Mouse (Mus musculus): ENCODE measurements around the gene Teddm1a.
"Not testable (repeated sequence)": the region's sequence is repeated elsewhere in the genome, so short reads cannot be mapped to it uniquely, and the experiment has no call there.

Teddm1a gene

DNA sequence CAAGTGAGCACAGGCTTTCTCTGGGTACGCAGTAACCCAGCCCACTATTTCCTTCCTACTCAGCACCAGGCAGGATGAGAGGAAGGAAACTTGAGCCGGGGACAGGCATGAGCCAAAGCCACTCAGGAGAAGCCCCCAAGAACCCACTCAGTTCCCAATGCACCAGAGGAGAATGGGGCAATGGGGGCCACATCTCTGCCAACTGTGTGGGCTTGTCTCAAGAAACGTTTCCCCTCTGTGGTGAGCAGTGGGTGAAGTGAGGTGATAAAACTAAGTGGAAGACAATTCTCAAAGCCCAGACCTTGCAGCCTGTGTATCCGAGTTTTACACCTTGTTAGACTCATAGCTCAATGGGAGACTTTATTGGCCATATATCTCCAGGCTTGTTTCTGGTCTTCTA lies at the start of gene Teddm1a:
Gene Teddm1a, plus strand, starts transcription at position 301 of the 400 bp plus-strand sequence.
- no peak for DNase-seq

DNA sequence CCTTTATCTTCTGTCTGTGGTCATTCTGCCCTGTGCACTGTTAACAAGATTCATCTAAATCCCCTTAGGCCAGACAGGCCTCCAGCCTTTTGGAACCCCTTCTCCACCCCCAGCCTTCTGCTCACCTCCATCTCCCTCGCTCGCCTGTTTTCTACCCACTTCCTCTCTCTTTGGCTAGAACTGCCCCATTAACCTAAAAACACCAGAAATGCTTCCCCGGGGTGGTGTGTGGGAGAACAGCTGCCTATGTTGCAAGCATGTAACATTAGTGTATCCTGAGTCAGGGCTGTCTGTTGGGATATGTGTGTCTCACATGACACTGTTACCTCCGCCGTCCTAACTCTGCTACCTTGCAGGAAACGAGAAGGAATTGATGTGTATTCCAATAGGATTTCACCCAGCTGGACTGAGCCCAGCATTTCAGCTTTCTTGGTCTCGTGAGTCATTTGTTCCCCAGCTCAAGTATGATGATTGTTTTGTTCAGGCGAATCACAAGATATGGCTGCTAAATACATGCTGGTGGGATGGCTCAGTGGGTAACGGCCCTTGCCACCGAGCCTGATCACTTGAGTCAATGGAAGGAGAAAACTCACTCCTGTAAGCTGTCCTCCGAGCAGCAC lies 49.3 kb upstream of the Teddm1a start:
- no peak for DNase-seq

DNA sequence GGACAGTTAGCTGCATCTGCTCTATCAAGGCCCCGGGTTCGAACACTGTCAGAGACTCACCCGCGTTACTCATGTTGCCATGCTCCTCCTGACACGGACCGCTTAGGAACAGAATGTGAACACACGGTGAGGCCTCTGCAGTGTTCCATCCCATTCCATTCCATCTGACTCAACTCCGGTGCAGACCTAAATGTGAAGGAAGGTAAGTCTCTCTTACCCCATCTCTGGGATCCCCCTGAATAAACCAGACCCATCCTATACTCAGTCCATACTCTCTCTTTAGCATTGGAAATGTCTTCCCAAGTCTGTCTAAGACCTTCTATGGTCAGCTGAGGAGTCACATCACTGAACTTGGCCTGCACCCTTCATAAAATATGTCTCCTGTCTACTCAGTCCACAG lies 47.5 kb upstream of the Teddm1a start, which contains the start of gene Rgsl1:
Gene Rgsl1, minus strand, starts transcription at position 101 of the 400 bp plus-strand sequence.
- no peak for DNase-seq

DNA sequence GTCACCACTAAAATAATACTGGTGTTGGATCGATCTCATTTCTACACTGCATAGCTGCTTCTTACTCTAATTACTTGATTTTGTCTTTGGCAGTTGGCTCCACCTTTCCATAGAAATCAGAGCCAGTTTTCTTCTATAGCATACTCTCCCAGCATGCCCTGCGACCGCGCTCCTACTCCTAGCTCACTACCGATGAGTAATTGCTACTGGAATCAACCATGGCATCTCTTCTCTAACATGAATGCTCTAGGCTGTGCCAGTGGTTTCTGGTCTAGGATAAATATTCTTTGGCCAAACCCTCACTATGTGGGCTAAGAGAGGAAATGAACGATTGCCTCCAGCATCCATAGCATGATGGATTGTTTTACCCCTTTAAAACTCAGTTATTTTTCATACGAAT lies 45.1 kb upstream of the Teddm1a start:
- no peak for DNase-seq

DNA sequence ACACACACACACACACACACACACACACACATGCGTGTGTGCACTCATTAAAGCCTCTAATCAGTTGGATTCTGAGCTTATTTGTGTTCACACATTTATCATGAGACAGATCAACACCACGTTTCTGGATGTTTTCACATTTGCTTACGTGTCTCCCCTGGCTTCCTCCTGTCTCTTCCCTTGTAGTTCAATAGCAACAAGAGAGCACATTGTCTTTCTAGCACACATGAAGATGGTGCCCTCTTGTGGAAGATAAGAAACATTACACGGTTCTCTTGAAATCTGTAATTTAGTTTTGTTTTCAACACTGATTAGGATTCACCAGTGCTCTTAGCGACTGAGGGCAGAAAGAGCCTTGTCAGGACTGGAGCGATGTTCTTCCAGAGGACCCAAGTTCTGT lies 44.7 kb upstream of the Teddm1a start:
- peak; percentile 6 for DNase-seq

DNA sequence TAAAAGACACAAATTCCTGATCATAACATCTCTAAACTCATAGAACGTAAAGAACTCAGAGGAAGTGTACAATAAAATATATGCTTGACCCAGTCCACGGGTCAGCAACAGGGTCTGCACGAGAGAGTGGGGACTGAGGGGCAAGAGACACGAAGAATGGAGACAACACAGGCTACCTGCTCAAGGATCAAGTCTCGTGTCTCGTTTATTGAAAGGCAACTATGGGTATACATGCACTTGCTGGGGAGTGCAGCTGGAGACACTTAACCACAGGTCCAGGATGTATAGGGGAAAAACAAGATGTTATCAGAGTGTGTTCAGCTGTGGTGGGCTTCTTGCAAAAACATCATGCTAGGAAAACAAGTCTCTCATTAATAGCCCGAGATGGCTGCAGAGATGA lies 38.8 kb upstream of the Teddm1a start:
- not testable (repeated sequence) for DNase-seq

DNA sequence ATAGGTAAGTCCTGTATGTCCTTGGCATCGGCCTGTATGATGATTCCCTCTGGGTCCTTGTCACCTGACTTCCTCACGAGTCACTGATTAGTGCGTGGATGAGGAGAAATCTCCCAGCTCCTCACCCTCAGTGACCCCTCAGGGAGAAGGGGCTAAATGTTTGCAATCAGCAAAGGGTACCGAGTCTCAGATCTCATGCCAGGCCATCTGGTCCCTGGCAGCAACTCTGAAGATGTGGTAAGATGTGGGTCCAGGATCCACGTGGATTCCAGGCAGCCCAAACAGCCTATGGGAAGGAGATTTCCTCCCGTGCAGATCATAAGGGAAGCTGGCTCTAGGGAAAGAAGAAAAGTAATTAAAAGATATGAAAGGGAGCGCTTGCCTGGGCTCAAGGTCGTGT lies 35.6 kb upstream of the Teddm1a start:
- no peak for DNase-seq

DNA sequence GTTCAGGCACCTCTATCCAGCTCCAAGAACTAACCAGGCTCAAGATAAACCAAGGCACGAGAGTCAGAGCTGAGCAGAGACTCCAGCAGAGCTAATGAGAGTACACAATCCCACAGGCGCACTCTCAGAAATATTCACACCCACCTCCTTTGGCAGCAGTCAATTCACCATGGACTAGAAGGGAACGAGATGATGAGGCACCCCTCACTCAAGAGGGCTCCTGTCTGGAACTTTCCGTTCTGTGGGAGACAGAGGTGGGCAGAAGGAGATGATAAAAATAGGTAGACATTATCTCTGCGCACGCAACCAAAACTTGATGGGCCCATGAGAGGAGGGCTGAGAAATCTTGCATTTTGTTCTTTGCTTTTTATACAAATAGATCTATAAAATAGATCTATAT lies 17.5 kb upstream of the Teddm1a start, which contains the start of gene Teddm1b:
Gene Teddm1b, plus strand, starts transcription at position 301 of the 400 bp plus-strand sequence.
- DNase-seq = no peak

DNA sequence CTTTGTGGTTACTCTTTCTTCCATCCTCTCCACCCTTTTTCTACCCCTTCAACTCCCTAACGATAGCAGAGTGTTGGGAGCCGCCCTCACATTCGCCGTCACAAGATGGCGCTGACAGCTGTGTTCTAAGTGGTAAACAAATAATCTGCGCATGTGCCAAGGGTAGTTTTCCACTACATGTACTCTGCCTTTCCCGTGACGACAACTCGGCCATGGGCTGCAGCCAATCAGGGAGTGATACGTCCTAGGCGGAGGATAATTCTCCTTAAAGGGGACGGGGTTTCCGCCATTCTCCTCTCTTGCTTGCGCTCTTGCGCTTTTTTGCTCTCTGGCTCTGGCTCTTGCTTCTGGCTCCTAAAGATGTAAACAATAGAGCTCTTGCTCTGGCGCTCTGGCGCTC lies 11.2 kb upstream of the Teddm1a start:
- DNase-seq = not testable (repeated sequence)

DNA sequence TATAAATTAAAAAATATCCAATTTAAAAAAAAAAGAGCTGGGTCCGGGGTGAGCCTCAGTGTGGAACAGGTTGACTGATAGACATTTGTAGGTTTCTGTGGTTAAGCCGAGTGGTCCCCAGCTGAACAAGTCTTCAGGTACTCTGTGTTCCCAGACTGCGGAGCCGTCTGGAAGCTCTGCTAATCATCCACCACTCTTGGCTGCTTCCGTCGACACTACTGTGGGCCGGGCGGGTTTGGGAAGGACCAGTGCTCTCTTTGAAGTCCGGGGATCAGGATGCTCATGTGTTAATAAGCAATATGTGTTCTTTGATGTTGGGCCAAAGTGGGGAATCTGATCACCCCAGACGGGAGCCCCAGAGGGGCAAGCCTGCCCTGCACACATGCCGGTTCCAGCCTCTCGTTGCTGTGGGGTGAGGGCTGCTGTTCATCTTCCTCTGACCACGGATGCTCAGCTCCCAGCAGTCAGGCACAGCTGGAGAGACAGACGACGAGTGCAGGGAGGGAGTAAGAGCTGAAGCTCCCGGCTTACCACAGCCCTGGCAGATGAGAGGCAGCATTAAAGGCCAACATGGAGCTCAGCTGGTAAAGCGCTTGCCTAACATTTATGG lies 5.4 kb upstream of the Teddm1a start:
- no peak for DNase-seq

DNA sequence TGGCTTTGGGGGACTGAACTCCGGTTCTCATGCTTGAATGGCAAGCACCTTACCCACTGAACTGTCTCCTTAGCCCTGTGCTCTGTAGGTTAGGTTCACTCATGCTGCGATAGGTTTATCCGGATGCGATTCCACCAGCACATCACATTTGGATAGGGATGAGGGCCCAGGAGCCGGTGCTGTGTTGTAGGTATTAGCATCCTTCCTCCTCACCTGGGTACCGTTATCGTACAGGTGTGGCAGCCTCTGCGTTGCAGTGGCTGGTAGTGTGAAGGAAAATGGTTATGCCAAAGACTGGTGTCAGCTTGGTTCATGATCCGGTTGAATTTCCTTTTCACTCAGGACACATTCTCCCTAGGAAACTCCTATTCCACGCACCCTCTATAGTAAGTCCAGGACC lies 1.4 kb upstream of the Teddm1a start:
- no peak for DNase-seq

DNA sequence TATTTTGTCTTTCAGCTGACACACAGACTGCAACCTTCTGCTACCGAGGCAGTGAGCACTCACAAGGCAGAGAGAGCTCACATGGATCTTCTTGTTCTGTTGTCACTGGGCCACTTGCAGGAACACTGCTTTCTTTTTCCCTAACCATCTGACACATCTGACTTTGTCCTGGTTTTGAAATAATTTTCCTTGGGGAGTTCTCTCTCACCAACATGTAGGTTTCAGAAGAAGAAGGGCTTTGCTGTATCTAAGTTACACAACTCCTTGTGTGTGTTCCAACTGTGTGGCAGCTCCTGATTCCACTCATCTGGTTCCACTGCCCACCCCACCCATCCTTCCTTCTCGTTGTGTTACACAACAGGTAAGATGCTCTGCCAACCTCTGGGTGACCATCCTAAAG lies 2.2 kb downstream of the Teddm1a start:
- DNase-seq = no peak

DNA sequence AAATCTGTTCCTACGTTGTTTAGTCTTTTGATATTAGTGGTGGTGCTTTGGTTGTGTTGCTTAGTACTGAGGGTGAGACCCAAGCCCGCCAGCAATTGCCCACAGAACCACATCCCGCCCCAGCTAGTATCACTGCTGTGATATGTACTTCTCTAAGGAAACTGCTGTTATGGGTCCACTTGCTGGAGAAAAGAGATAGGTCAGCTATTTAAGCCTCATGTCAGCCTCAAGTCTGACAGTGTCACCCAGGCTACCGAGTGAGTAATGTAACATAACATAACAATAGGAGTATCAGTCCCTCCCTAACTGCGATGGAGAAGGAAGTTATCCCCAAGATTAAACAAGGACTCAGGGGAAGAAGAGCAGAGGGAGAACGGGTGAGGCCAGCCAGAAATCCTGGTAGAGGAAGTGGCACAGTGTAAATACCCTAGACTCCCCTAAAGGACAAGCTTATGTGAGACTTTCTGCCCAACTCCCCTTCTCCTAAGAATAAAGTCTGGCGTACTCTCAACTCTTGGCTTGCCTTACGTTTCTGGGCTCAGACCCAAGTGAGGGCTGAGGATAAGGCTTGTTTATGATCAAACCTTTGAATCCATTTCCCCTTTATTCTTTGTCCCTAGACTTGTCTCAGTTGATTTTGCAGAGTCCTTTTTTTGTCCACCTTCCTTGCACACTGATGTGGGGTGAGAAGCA lies 2.8 kb downstream of the Teddm1a start:
- no peak for DNase-seq

DNA sequence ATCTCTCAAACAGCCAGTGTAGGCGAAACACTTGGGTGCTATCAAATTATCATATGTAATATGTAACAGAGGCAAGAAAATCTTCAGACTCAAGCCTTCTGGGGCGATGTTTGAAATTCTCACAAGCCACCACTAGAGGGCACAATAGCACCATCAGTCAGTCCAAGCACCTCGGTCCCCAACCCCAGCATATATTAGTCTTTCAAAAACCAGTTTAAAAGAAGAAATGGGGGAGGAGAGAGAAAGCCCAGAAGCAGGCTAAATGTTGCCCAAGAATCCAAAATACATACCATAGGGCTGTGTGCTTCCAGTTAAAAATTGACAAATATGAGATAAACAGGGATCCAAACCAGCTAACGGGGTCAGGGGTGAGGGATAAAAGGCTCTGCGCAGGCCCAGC lies 3.4 kb downstream of the Teddm1a start:
- peak; percentile 80 for DNase-seq

DNA sequence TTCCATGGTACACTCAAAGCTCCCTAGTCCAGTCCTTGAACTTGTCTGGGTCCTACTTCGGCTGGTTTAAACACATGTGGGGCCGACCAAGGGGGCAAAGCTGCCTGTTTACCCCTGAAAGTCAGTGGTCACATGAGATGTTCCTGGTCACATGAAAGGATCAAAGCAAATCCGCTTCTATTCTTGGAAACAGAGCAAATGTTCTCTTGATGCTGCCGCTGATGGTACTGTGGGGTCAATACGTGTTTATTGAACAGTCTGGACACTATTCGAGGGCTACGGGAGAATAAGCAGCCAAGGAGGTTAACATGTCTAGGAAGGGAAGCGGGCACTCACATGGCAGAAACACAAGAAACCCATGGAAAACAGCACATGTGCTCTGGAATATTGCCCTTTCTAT lies 5.7 kb downstream of the Teddm1a start:
- no peak for DNase-seq

DNA sequence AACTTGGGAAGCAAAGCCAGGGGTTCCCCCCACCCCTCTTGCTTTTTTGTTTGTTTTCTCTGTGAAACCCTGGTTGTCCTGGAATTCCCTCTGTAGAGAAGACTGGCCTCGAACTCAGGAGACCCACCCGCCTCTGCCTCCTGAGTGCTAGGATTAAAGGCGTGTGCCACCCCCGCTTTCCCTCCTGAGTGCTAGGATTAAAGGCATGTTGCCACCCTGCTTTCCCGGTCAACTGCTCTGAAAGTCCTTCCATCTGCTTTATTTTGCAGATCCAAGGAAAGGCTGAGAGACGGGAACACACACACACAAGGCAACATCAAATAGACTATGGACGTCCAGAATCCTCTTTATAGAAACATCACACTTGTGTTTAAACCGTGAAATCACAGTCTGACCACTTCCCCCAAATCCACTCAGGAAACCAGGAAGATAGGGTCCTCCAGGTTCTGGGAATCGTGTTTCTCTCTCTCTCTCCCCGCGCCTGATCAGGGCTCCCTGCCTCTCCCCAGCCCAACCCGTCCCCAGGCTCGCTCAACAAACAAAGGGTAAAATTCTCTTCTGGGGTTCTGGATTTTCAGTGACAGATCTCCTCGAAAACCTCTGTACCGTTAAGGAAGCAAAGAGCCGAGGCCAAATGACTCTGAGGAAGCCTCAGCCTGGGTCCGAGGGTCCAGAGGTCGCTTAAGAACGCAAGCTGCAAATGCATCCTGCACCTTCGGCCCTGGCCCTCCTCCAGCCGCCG lies 7.6 kb downstream of the Teddm1a start:
- peak; percentile 33 for DNase-seq

DNA sequence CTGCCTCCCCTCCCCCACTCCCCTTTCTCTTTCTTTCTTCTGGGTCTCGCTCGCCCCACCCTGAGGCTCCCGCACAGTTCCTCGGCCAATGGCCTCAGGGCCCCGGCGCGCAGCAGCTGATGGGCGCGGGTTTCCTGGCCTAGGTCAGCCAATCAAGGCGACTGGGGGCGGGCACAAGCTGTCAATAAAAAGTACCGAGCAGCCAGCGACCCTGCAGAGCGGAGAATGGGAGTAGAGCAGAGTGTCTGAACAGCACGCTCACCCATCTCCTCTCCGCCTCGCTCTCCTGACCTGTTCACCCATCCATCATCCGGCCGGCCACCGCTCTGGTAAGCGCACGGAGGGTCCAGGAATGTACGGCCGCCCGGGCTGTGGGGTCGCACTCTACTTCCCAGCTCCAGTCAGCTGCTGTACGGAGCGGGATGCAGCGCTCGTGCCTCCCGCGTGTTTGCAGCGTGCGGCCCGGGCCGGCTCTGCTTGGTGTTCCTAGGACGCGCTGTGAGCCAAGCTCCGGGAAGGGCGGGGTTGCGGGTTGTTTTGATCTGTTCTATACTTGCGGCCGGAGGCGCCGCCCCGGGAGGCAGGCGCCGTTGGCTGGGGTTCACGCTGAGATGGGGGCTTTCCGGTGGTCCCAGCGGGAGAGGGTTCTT lies 8.3 kb downstream of the Teddm1a start, which contains the start of the genes Glul and Teddm2:
Gene Glul, plus strand, starts transcription at position 214 of the 650 bp plus-strand sequence.
Gene Teddm2, minus strand, starts transcription at position 498 of the 650 bp plus-strand sequence.
- DNase-seq = peak; percentile 96

DNA sequence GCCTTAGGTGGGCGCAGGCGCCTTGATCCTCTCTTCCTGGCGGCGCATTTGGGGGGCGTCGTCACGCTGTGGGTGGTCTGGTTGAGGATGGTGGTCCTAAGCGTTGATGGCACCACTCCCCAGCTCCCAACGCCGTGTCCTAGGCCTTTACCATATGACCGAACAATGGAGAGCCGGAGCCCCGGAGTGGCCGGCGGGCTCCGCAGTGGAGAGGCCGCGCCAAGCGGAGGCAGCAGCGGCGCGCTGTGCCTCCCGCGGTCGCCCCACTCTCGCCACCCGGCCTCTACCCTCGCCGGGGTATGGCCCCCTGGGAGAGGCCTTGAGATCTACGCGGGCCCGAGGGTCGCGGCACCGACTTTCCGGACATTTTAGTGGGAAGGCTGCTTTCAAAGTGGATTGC lies 8.8 kb downstream of the Teddm1a start:
- peak; percentile 58 for DNase-seq

DNA sequence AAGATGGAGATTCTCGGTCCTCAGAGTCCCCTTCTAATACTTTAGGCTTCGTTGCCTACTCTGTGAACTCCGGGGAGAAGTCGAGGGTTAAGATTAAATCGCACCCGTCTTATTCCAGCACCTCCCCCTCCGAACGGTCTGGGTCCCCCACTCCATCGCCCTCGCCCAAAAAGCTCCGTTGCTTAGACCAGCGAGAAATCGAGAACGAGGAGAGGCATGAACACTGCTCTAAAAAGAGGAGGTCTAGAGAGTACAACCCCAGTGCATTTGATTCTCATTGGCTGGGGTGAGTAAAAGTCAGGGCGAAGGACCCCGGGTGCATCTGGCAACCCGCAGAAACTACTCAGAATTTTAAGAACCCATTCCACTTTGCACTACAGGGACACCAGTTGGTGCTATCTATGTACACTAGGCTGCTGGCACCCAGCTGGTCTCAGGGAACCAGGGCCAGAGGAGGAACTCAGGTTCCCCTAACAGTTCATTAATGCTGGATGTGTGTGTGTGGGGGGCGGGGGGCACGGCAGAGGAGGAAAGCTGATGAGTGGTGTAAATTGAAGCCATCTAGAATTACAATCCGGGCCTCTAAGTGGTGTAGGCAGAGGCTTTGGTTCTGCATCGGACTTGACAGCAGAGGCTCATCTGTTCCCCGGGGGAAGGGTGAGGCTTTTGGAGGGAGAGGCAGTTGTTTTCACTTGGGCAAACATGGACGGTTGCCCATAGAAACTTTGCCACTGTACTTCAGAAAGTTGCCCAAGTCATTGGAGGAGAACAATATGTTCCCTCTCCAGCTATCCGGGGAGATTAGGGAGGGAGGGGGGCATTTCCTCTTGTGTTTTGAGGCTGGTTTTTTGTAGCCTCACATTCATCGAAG lies 9.6 kb downstream of the Teddm1a start:
- DNase-seq = peak; percentile 21

DNA sequence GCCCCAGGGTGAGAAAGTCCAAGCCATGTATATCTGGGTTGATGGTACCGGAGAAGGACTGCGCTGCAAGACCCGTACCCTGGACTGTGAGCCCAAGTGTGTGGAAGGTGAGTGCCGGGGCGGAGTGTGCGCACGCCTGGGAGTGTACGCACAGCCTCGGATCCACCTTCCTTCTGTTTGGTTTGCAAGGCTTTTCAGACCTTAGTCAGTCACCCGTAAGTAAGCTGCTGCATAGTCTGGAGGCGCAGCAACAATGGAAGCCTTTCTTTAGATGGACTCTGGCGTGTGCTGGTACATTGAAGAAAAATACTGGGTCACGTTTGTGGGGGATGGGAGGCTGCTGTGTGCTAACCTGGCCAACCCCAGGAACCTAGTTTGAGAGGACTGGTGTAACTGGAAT lies 11.5 kb downstream of the Teddm1a start:
- DNase-seq = no peak

DNA sequence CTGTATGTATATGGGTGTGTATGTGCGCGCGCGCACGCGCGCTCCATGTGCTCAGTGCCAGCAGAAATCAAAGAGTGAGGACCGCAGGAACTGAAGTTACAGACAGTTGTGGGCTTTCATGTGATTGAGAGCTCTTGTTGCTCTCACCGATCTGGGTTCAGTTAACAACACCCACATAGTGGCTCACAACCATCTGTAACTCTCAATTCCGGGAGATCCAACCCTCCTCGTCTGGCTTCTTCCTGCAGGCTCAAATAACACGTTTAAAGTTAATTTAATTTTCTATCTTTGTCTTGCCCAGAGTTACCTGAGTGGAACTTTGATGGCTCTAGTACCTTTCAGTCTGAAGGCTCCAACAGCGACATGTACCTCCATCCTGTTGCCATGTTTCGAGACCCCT lies 12.7 kb downstream of the Teddm1a start:
- DNase-seq = no peak

DNA sequence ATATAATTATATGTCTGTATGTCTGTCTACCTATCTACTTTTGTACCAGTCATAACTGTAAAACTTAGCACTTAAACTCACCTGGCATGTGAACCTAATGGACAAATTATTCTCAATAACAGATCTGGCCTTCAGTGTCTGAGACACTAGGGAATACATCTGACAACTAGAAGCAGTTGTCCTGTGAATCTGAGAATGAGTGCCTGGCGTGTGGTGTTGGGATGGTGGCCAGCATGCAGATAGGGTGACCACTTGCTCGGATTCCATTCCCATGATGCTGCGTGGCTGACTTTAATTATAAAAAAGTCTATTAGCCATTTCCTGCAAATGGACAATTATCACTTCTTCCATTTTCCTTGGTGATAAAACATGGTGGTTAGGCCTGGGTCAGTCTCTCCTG lies 14.3 kb downstream of the Teddm1a start:
- DNase-seq = no peak
